ENCODE assay signal across 7 mouse cellular contexts in genomic region chr6:55803991-55804680, GRCm38 (mm10). TPM values are rescaled to one million over a fixed set of nuclear protein-coding genes. Genes with fewer than 3 reads are reported as not detected.
DNase-seq lines count a peak whose midpoint lies in the region; ATAC-seq and TF ChIP-seq lines count a peak whose summit lies in the region.

No protein-coding gene starts in this region.

- DNase-seq in Patski (ENCODE audit: low read depth, low spot score) = no peak
- DNase-seq in embryo, embryonic 10 days (ENCODE audit: low spot score) = peak; percentile 63
- peak; percentile 74 for DNase-seq in hindbrain, embryonic 11.5 days (ENCODE audit: low spot score)
- DNase-seq in liver, postnatal 0 days = no peak
- DNase-seq in right cerebral cortex, postnatal 36 days (ENCODE audit: low spot score in 2 of 2) = peak; percentile 41 to 64
- no peak for DNase-seq in c-Kit-positive CD71-positive TER-119-positive erythroid progenitor cells, embryonic 14.5 days (ENCODE audit: low spot score)

- no peak overlapping the region for H3K4me2 ChIP-seq in hindbrain, embryonic 11.5 days (replicated peaks; ENCODE audit: low read depth, low read length)
- no peak overlapping the region for H3K4me2 ChIP-seq in liver, postnatal 0 days (ENCODE audit: low read depth, low read length)

- no peak for TF ChIP-seq POLR2A in ES-Bruce4 (IDR thresholded peaks at IDR 0.05; ENCODE audit: insufficient read depth, low read length)

- 29% methylated on average over 12 of the region's 12 CpGs for WGBS in hindbrain, embryonic 11.5 days
- WGBS in liver, postnatal 0 days (ENCODE audit: insufficient replicate concordance) = 23% methylated on average over 12 of the region's 12 CpGs

- in situ Hi-C loops in Patski (cut with MboI; ENCODE audit: low pct_unique_long_range_greater_than_20kb) = no loop called here

- CTCF ChIA-PET in Patski (lab: Charles Lee) = no interaction called here

- H3K9me3 ChIP-seq in ES-Bruce4 (replicated peaks; ENCODE audit: control insufficient read depth, insufficient read depth, low read length, poor library complexity, severe bottlenecking) = no peaks in the 10 kb centered on the region
- H3K9me3 ChIP-seq in hindbrain, embryonic 11.5 days (ENCODE audit: control insufficient read depth, low read length) = no peaks in the 10 kb centered on the region
- no peaks in the 10 kb centered on the region for H3K9me3 ChIP-seq in liver, postnatal 0 days (ENCODE audit: low read length)

- no peak overlapping the region for H3K9ac ChIP-seq in ES-Bruce4 (ENCODE audit: low read depth, poor library complexity, severe bottlenecking)
- no peak overlapping the region for H3K9ac ChIP-seq in hindbrain, embryonic 11.5 days (ENCODE audit: low read depth, low read length)
- H3K9ac ChIP-seq in liver, postnatal 0 days (replicated peaks) = no peak overlapping the region

- no peak overlapping the region for H3K4me3 ChIP-seq in ES-Bruce4 (ENCODE audit: low read depth, low read length)
- H3K4me3 ChIP-seq in hindbrain, embryonic 11.5 days (ENCODE audit: low read depth, low read length) = no peak overlapping the region
- no peak overlapping the region for H3K4me3 ChIP-seq in liver, postnatal 0 days (ENCODE audit: low read depth, low read length)

- no peaks in the 10 kb centered on the region for H3K36me3 ChIP-seq in ES-Bruce4 (ENCODE audit: control insufficient read depth, insufficient read depth, low read length, poor library complexity, severe bottlenecking)
- H3K36me3 ChIP-seq in hindbrain, embryonic 11.5 days (ENCODE audit: control insufficient read depth, insufficient read depth, low read length) = no peaks in the 10 kb centered on the region
- no peaks in the 10 kb centered on the region for H3K36me3 ChIP-seq in liver, postnatal 0 days (replicated peaks; ENCODE audit: insufficient read depth, low read length)

- TF ChIP-seq CTCF in ES-Bruce4 (IDR thresholded peaks at IDR 0.05; ENCODE audit: low read depth, low read length) (peak; percentile 69), Patski (IDR thresholded peaks at IDR 0.05) (peak; percentile 36)
- TF ChIP-seq CTCF in liver, postnatal 0 days (IDR thresholded peaks at IDR 0.05; ENCODE audit: low read depth) = peak; percentile 32

- 0 out of 2 replicates have a peak, but pooled peaks have one; percentile 19 for TF ChIP-seq EP300 in ES-Bruce4 (IDR thresholded peaks at IDR 0.05; ENCODE audit: insufficient read depth, low read depth, low read length)
- TF ChIP-seq EP300 in liver, postnatal 0 days (IDR thresholded peaks at IDR 0.05; ENCODE audit: low read depth) = no peak

- H3K4me1 ChIP-seq in ES-Bruce4 (ENCODE audit: control insufficient read depth, insufficient read depth, low read length) = peaks cover 1% of the 10 kb centered on the region
- H3K4me1 ChIP-seq in hindbrain, embryonic 11.5 days (replicated peaks; ENCODE audit: control insufficient read depth, insufficient read depth, low read length) = 0 out of 2 replicates have a peak, but pooled peaks cover 2% of the 10 kb centered on the region
- no peaks in the 10 kb centered on the region for H3K4me1 ChIP-seq in liver, postnatal 0 days (ENCODE audit: insufficient read depth)

- H3K27ac ChIP-seq in ES-Bruce4 (ENCODE audit: insufficient read depth, low read length) = no peak overlapping the region
- no peak overlapping the region for H3K27ac ChIP-seq in hindbrain, embryonic 11.5 days (ENCODE audit: low read depth, low read length)
- no peak overlapping the region for H3K27ac ChIP-seq in liver, postnatal 0 days (ENCODE audit: low read depth)

- no peak for ATAC-seq in Patski
- peak; percentile 52 for ATAC-seq in hindbrain, embryonic 11.5 days (ENCODE audit: low FRiP score)
- ATAC-seq in liver, postnatal 0 days = no peak

- H3K27me3 ChIP-seq in ES-Bruce4 (ENCODE audit: control insufficient read depth, insufficient read depth, low read length, poor library complexity, severe bottlenecking) = no peaks in the 10 kb centered on the region
- H3K27me3 ChIP-seq in Patski = peaks cover 9% of the 10 kb centered on the region
- H3K27me3 ChIP-seq in hindbrain, embryonic 11.5 days (ENCODE audit: control insufficient read depth, insufficient read depth, low read length) = no peaks in the 10 kb centered on the region
- no peaks in the 10 kb centered on the region for H3K27me3 ChIP-seq in liver, postnatal 0 days (ENCODE audit: insufficient read depth, low read length)

- POLR2A ChIA-PET in Patski (lab: Charles Lee) = no interaction called here

RNA-seq across cellular contexts. Expression of gene Itprid1, which starts 32.6 kb away (rescaled TPM):
- polyA plus RNA-seq in ES-Bruce4 (2011; ENCODE audit: insufficient read depth, insufficient read length, low read depth, missing spikeins) (0.19 TPM in 1 of 2 replicates, not detected in the other), Patski (2021) (not detected)
- polyA plus RNA-seq in hindbrain, embryonic 11.5 days (2014; fragmentation: Nextera tagmentation; extraction: Ambion mirVana) = 0.06 and 0.13 TPM in 2 replicates
- not detected in 2 replicates for polyA plus RNA-seq in liver, postnatal 0 days (2015; fragmentation: Nextera tagmentation; extraction: Ambion mirVana)

Comparison
In these comparisons a context has a peak if more than half of its experiments do, and no peak if none do; other contexts are left out.
1. DNase-seq: peak in embryo, embryonic 10 days (single experiment), hindbrain, embryonic 11.5 days (single experiment) and right cerebral cortex, postnatal 36 days (2 of 2); none in Patski (single experiment), liver, postnatal 0 days (single experiment) and c-Kit-positive CD71-positive TER-119-positive erythroid progenitor cells, embryonic 14.5 days (single experiment).
2. Peak in every context shown above with its lines, with median percentiles within 50 percentile points of each other: CTCF ChIP-seq.